Mouse (Mus musculus) monocyte, adult 59 days (primary cell): ENCODE data around the gene Cxcl9. TPM values are rescaled to one million over a fixed set of nuclear protein-coding genes. Genes with fewer than 3 reads are reported as not detected.

Experiments
- total RNA-seq, 2 experiments: library from RNA; stranded (reverse); gene quantifications; one replicate each; pipeline ENCODE4 v1.2.4; 2023

The Cxcl9 gene
- 10 to 100 TPM; 10.4 to 12.1 TPM for total RNA-seq

GRCm38 (mm10) chr5:92327929-92328328, at the start of gene Cxcl9:
TSS of gene Cxcl9 (minus strand) at chr5:92328079.

GRCm38 (mm10) chr5:92348794-92349413, 21.0 kb upstream of the Cxcl9 start, which contains the start of gene Cxcl10:
TSS of gene Cxcl10 (minus strand) at chr5:92348889.

GRCm38 (mm10) chr5:92331635-92332338, 3.9 kb upstream of the Cxcl9 start, which contains the start of gene Art3:
TSS of gene Art3 (plus strand) at chr5:92331827.

GRCm38 (mm10) chr5:92309681-92310511, 18.0 kb downstream of the Cxcl9 start, which contains the start of gene Sdad1:
TSS of gene Sdad1 (minus strand) at chr5:92310479.

GRCm38 (mm10) chr5:92277437-92278394, 50.2 kb downstream of the Cxcl9 start, which contains the start of gene Naaa:
TSS of gene Naaa (minus strand) at chr5:92278170.

Other genes with a start within 250 kb of the Cxcl9 start
- 10 to 100 TPM; 79.7 to 94.4 TPM for gene G3bp2, start 244.4 kb downstream of the Cxcl9 start, total RNA-seq
- 10 to 100 TPM; 65.3 to 67.5 TPM for gene Uso1, start 190.1 kb downstream of the Cxcl9 start, total RNA-seq
- not detected for gene U90926, start 112.7 kb downstream of the Cxcl9 start, total RNA-seq
- gene Ppef2, start 71.8 kb downstream of the Cxcl9 start, total RNA-seq, result 1 to 10 TPM; 2.0 to 3.7 TPM
- gene Naaa, start 49.9 kb downstream of the Cxcl9 start, total RNA-seq, result 100 to 1,000 TPM; 153 to 163 TPM
- gene Sdad1, start 17.6 kb downstream of the Cxcl9 start, total RNA-seq, result 10 to 100 TPM; 49.7 to 57.0 TPM
- not detected for gene Art3, start 3.7 kb upstream of the Cxcl9 start, total RNA-seq
- 10 to 100 TPM; 13.8 to 16.7 TPM for gene Cxcl10, start 20.8 kb upstream of the Cxcl9 start, total RNA-seq
- 10 to 100 TPM; 30.2 to 35.7 TPM for gene Nup54, start 107.1 kb upstream of the Cxcl9 start, total RNA-seq
- 10 to 100 TPM; 79.3 to 86.0 TPM for gene Scarb2, start 178.8 kb upstream of the Cxcl9 start, total RNA-seq
- not detected for gene Fam47e, start 227.0 kb upstream of the Cxcl9 start, total RNA-seq